Mouse (Mus musculus) midbrain, embryonic 12.5 days (tissue): ENCODE measurements around the gene Vmn1r30. TPM values are rescaled to one million over a fixed set of nuclear protein-coding genes. Genes with fewer than 3 reads are reported as not detected.

Source experiments
- ATAC-seq: fragments of 200-750 bp; cut with Nextera tagmentation; 2 replicates; pipeline ENCODE4 v1.8.0; 2017; ENCODE audit warnings: low read depth, moderate TSS enrichment, moderate library complexity; ENCODE audit not compliant: low FRiP score
- H3K27ac ChIP-seq: fragments of 300-500 bp; sonication (generic); replicated peaks from 2 replicates; pipeline ENCODE4 v1.5.1; 2016; ENCODE audit warnings: mild to moderate bottlenecking
- H3K27me3 ChIP-seq: fragments of 300-500 bp; sonication (generic); 2 replicates; pipeline ENCODE4 v1.6.1; 2016; ENCODE audit warnings: mild to moderate bottlenecking
- H3K36me3 ChIP-seq: fragments of 300-500 bp; sonication (generic); 2 replicates; pipeline ENCODE4 v1.6.1; 2016
- H3K4me1 ChIP-seq: fragments of 300-500 bp; sonication (generic); 2 replicates; pipeline ENCODE4 v1.6.1; 2016
- H3K4me2 ChIP-seq: fragments of 300-500 bp; sonication (generic); replicated peaks from 2 replicates; pipeline ENCODE4 v1.6.1; 2016; ENCODE audit warnings: mild to moderate bottlenecking, moderate library complexity
- H3K4me3 ChIP-seq: fragments of 300-500 bp; sonication (generic); 2 replicates; pipeline ENCODE4 v1.5.1; 2016; ENCODE audit warnings: mild to moderate bottlenecking
- H3K9ac ChIP-seq: fragments of 300-500 bp; sonication (generic); replicated peaks from 2 replicates; pipeline ENCODE4 v1.6.1; 2016; ENCODE audit warnings: mild to moderate bottlenecking, moderate library complexity
- H3K9me3 ChIP-seq: fragments of 300-500 bp; sonication (generic); 2 replicates; pipeline ENCODE4 v1.6.1; 2016; ENCODE audit warnings: mild to moderate bottlenecking
- WGBS: fragments of 180-500 bp; shearing (Covaris S2); methylation state at CpG from one replicate; pipeline ENCODE4 v1.1.7; 2016; 5-methylcytosine and 5-hydroxymethylcytosine counted together
- polyA plus RNA-seq: library from polyadenylated mRNA; unstranded; fragments of >200 nt; fragmentation: Nextera tagmentation; extraction: Ambion mirVana; gene quantifications from 2 replicates; pipeline ENCODE4 v1.2.1, GENCODE M21; 2016

Gene Vmn1r30
- not detected in 2 replicates for polyA plus RNA-seq

GRCm38 (mm10) chr6:58443285-58443684 lies at the start of gene Vmn1r30:
TSS of gene Vmn1r30 (minus strand) at chr6:58443385.
- H3K36me3 ChIP-seq: no peaks in the 10 kb centered on the region
- H3K27me3 ChIP-seq: no peaks in the 10 kb centered on the region
- no peak within 1 kb of the TSS for H3K27ac ChIP-seq
- H3K9ac ChIP-seq: no peak within 1 kb of the TSS
- no peak within 1 kb of the TSS for H3K4me3 ChIP-seq
- no peak for ATAC-seq
- no peak within 1 kb of the TSS for H3K4me2 ChIP-seq
- no peaks in the 10 kb centered on the region for H3K4me1 ChIP-seq
- H3K9me3 ChIP-seq: no peaks in the 10 kb centered on the region

GRCm38 (mm10) chr6:58475230-58475629 lies 32.0 kb upstream of the Vmn1r30 start, which contains the start of gene Vmn1r31:
TSS of gene Vmn1r31 (minus strand) at chr6:58475330.
- Histone ChIP-seq H3K4me2 (no peak within 1 kb of the TSS), H3K4me1 (no peaks in the 10 kb centered on the region), H3K27me3 (no peaks in the 10 kb centered on the region), H3K9ac (no peak within 1 kb of the TSS), H3K27ac (no peak within 1 kb of the TSS), H3K36me3 (no peaks in the 10 kb centered on the region), H3K9me3 (no peaks in the 10 kb centered on the region), H3K4me3 (no peak within 1 kb of the TSS)
- ATAC-seq: no peak
- 88% methylated on average over 1 of the region's 1 CpGs for WGBS

Other genes with a start within 250 kb of the Vmn1r30 start
- gene Vmn1r27, start 224.6 kb downstream of the Vmn1r30 start, polyA plus RNA-seq: not detected in 2 replicates
- gene Vmn1r28, start 181.3 kb downstream of the Vmn1r30 start, polyA plus RNA-seq: not detected in 2 replicates
- not detected in 2 replicates for gene Vmn1r29, start 141.8 kb downstream of the Vmn1r30 start, polyA plus RNA-seq
- not detected in 2 replicates for gene Vmn1r31, start 31.9 kb upstream of the Vmn1r30 start, polyA plus RNA-seq
- gene Abcg2, start 141.1 kb upstream of the Vmn1r30 start, polyA plus RNA-seq: 39.8 and 39.9 TPM in 2 replicates